Mouse (Mus musculus) gastrocnemius, adult 2 months (tissue): ENCODE data around the gene Dcaf10. TPM values are rescaled to one million over a fixed set of nuclear protein-coding genes. Genes with fewer than 3 reads are reported as not detected.

ENCODE experiments used
- DNase-seq: peaks from one replicate; pipeline ENCODE4 v3.0.0; 2022
- H3K27ac ChIP-seq: fragments of 200-600 bp; 2 replicates; pipeline ENCODE4 v1.8.1; 2022; ENCODE audit warnings: mild to moderate bottlenecking
- H3K4me3 ChIP-seq: fragments of 200-600 bp; 2 replicates; pipeline ENCODE4 v1.8.1; 2022; ENCODE audit warnings: mild to moderate bottlenecking, moderate library complexity
- CTCF ChIP-seq: fragments of 200-600 bp; IDR thresholded peaks from 2 replicates; pipeline ENCODE4 v1.8.1; 2022; ENCODE audit warnings: antibody characterized with exemption, mild to moderate bottlenecking, moderate library complexity
- intact Hi-C: fragments of 180-260 bp; cut with DNase I; formaldehyde crosslinking; loops from one replicate; pipeline ENCODE4 v1.15.1; 2025
- long read RNA-seq, 2 experiments: library from polyadenylated mRNA; stranded (forward); transcript quantifications; one replicate each; pipeline ENCODE4 v2.0.0; 2021
- total RNA-seq, 2 experiments: library from RNA; stranded (reverse); gene quantifications; 2 replicates each; pipeline ENCODE4 v1.2.3; 2021

The Dcaf10 gene
- total RNA-seq, result 10 to 100 TPM in 1 of 2 experiments, 1 to 10 TPM in 1; 7.5 to 10.9 TPM
- long read RNA-seq, experiment 1, full-length matches to known transcripts, result 7 of 9 reads
- long read RNA-seq, experiment 1, partial matches to known transcripts, result 1 of 9 reads
- long read RNA-seq, experiment 1, other reads (novel, unspliced or antisense), result 1 of 9 reads
- long read RNA-seq, experiment 2, full-length matches to known transcripts, result 9 of 10 reads
- long read RNA-seq, experiment 2, partial matches to known transcripts, result 0 of 10 reads
- long read RNA-seq, experiment 2, other reads (novel, unspliced or antisense), result 1 of 10 reads

- peak within 1 kb of the TSS; percentile 96 for H3K27ac ChIP-seq
- intact Hi-C loops, result loop anchor here (1.0 kb wide), 1 partner anchor 21 kb away; no protein-coding TSS in a partner anchor
- peak within 1 kb of the TSS; percentile 89 for H3K4me3 ChIP-seq
- DNase-seq, result peak; percentile 97
- peak; percentile 66 for TF ChIP-seq CTCF
Observed at GRCm38 (mm10) chr4:45341669-45342249, at the start of gene Dcaf10. Gene Dcaf10 (plus strand): TSS chr4:45342101.

- TF ChIP-seq CTCF, result no peak
- intact Hi-C loops, result loop anchor here (5.0 kb wide), 1 partner anchor 555 kb away; no protein-coding TSS in a partner anchor
- Histone ChIP-seq H3K27ac (peak within 1 kb of the TSS; percentile 86), H3K4me3 (peak within 1 kb of the TSS; percentile 94)
- peak; percentile 84 for DNase-seq
Observed at GRCm38 (mm10) chr4:45296662-45297564, 45.0 kb upstream of the Dcaf10 start, which contains the start of gene Trmt10b. Gene Trmt10b (plus strand): TSS chr4:45297127.

GRCm38 (mm10) chr4:45305536-45305935 lies 36.4 kb upstream of the Dcaf10 start:
- TF ChIP-seq CTCF, result no peak
- no peak overlapping the region for H3K4me3 ChIP-seq
- H3K27ac ChIP-seq, result no peak overlapping the region
- no peak for DNase-seq
- intact Hi-C loops, result no loop called here

GRCm38 (mm10) chr4:45308046-45308445 lies 33.9 kb upstream of the Dcaf10 start:
- intact Hi-C loops, result no loop called here
- TF ChIP-seq CTCF, result peak; percentile 40; the same call in 1 of the 2 replicates
- no peak overlapping the region for H3K27ac ChIP-seq
- peak; percentile 25 for DNase-seq
- H3K4me3 ChIP-seq, result no peak overlapping the region

GRCm38 (mm10) chr4:45308606-45309005 lies 33.3 kb upstream of the Dcaf10 start:
- H3K4me3 ChIP-seq, result no peak overlapping the region
- TF ChIP-seq CTCF, result no peak
- intact Hi-C loops, result no loop called here
- H3K27ac ChIP-seq, result no peak overlapping the region
- no peak for DNase-seq

GRCm38 (mm10) chr4:45311056-45311455 lies 30.8 kb upstream of the Dcaf10 start:
- TF ChIP-seq CTCF, result no peak
- no peak for DNase-seq
- Histone ChIP-seq H3K27ac (no peak overlapping the region), H3K4me3 (no peak overlapping the region)
- intact Hi-C loops, result no loop called here

- peak overlapping the region; percentile 94 for H3K27ac ChIP-seq
- no peak for TF ChIP-seq CTCF
Observed at GRCm38 (mm10) chr4:45320159-45320816, 21.6 kb upstream of the Dcaf10 start.

GRCm38 (mm10) chr4:45331139-45331538 lies 10.8 kb upstream of the Dcaf10 start:
- no peak for TF ChIP-seq CTCF

More at GRCm38 (mm10) chr4:45320159-45320816, 21.6 kb upstream of the Dcaf10 start:
- intact Hi-C loops, result loop anchor here (1.0 kb wide), 1 partner anchor 22 kb away; the partner anchor contains the start of genes Dcaf10 and Exosc3
- DNase-seq, result peak; percentile 93
- peak overlapping the region; percentile 80 for H3K4me3 ChIP-seq

GRCm38 (mm10) chr4:45332466-45332865 lies 9.4 kb upstream of the Dcaf10 start:
- H3K27ac ChIP-seq, result no peak overlapping the region
- no peak for TF ChIP-seq CTCF
- DNase-seq, result no peak
- intact Hi-C loops, result no loop called here
- no peak overlapping the region for H3K4me3 ChIP-seq

More at GRCm38 (mm10) chr4:45331139-45331538, 10.8 kb upstream of the Dcaf10 start:
- DNase-seq, result no peak
- intact Hi-C loops, result no loop called here
- H3K27ac ChIP-seq, result no peak overlapping the region
- H3K4me3 ChIP-seq, result no peak overlapping the region

GRCm38 (mm10) chr4:45341226-45341625 lies 675 bp upstream of the Dcaf10 start:
- Histone ChIP-seq H3K4me3 (peak overlapping the region; percentile 89), H3K27ac (peak overlapping the region; percentile 96)
- intact Hi-C loops, result no loop called here
- DNase-seq, result no peak
- no peak for TF ChIP-seq CTCF

GRCm38 (mm10) chr4:45342286-45343155 lies 620 bp downstream of the Dcaf10 start, which contains the start of gene Exosc3:
Gene Exosc3 (minus strand): TSS chr4:45342732.
- peak within 1 kb of the TSS; percentile 96 for H3K27ac ChIP-seq
- peak within 1 kb of the TSS; percentile 89 for H3K4me3 ChIP-seq
- TF ChIP-seq CTCF, result no peak
- no peak for DNase-seq
- intact Hi-C loops, result loop anchor here (1.0 kb wide), 1 partner anchor 22 kb away; no protein-coding TSS in a partner anchor
